Mouse (Mus musculus): ENCODE results near the gene Rassf1. TPM values are rescaled to one million over a fixed set of nuclear protein-coding genes. Genes with fewer than 3 reads are reported as not detected.

The Rassf1 gene
- polyA plus RNA-seq, 1 experiment from 2014 or later: 83.2 TPM

Other genes with a start within 250 kb of the Rassf1 start
- 12.6 and 14.4 TPM in 2 replicates for gene Hemk1, start 213.2 kb upstream of the Rassf1 start, polyA plus RNA-seq (2015; fragmentation: Nextera tagmentation; extraction: Ambion mirVana)
- gene 6430571L13Rik, start 211.0 kb upstream of the Rassf1 start, polyA plus RNA-seq (2015; fragmentation: Nextera tagmentation; extraction: Ambion mirVana): 1.1 TPM in 2 replicates
- 0.56 and 0.68 TPM in 2 replicates for gene Cacna2d2, start 151.9 kb upstream of the Rassf1 start, polyA plus RNA-seq (2015; fragmentation: Nextera tagmentation; extraction: Ambion mirVana)
- gene Tmem115, start 17.6 kb upstream of the Rassf1 start, polyA plus RNA-seq (2015; fragmentation: Nextera tagmentation; extraction: Ambion mirVana): 46.9 and 47.8 TPM in 2 replicates
- 21.1 and 21.2 TPM in 2 replicates for gene Cyb561d2, start 9.4 kb upstream of the Rassf1 start, polyA plus RNA-seq (2015; fragmentation: Nextera tagmentation; extraction: Ambion mirVana)
- 41.8 and 44.2 TPM in 2 replicates for gene Nprl2, start 9.3 kb upstream of the Rassf1 start, polyA plus RNA-seq (2015; fragmentation: Nextera tagmentation; extraction: Ambion mirVana)
- 1.7 and 2.1 TPM in 2 replicates for gene Zmynd10, start 4.3 kb upstream of the Rassf1 start, polyA plus RNA-seq (2015; fragmentation: Nextera tagmentation; extraction: Ambion mirVana)
- 43.7 and 46.5 TPM in 2 replicates for gene Tusc2, start 11.7 kb downstream of the Rassf1 start, polyA plus RNA-seq (2015; fragmentation: Nextera tagmentation; extraction: Ambion mirVana)
- gene Hyal2, start 16.4 kb downstream of the Rassf1 start, polyA plus RNA-seq (2015; fragmentation: Nextera tagmentation; extraction: Ambion mirVana): 127 and 130 TPM in 2 replicates
- 13.4 and 15.5 TPM in 2 replicates for gene Hyal1, start 25.4 kb downstream of the Rassf1 start, polyA plus RNA-seq (2015; fragmentation: Nextera tagmentation; extraction: Ambion mirVana)
- gene Naa80, start 27.3 kb downstream of the Rassf1 start, polyA plus RNA-seq (2015; fragmentation: Nextera tagmentation; extraction: Ambion mirVana): 18.4 and 19.6 TPM in 2 replicates
- 1.5 and 1.7 TPM in 2 replicates for gene Hyal3, start 29.3 kb downstream of the Rassf1 start, polyA plus RNA-seq (2015; fragmentation: Nextera tagmentation; extraction: Ambion mirVana)
- 44.3 and 49.5 TPM in 2 replicates for gene Ifrd2, start 36.1 kb downstream of the Rassf1 start, polyA plus RNA-seq (2015; fragmentation: Nextera tagmentation; extraction: Ambion mirVana)
- gene Sema3b, start 57.7 kb downstream of the Rassf1 start, polyA plus RNA-seq (2015; fragmentation: Nextera tagmentation; extraction: Ambion mirVana): 8.0 and 8.6 TPM in 2 replicates
- 383 and 392 TPM in 2 replicates for gene Gnai2, start 83.8 kb downstream of the Rassf1 start, polyA plus RNA-seq (2015; fragmentation: Nextera tagmentation; extraction: Ambion mirVana)
- gene Slc38a3, start 118.0 kb downstream of the Rassf1 start, polyA plus RNA-seq (2015; fragmentation: Nextera tagmentation; extraction: Ambion mirVana): 4.3 and 5.3 TPM in 2 replicates
- gene Gnat1, start 128.2 kb downstream of the Rassf1 start, polyA plus RNA-seq (2015; fragmentation: Nextera tagmentation; extraction: Ambion mirVana): 0.74 and 1.0 TPM in 2 replicates
- 31.8 and 32.1 TPM in 2 replicates for gene Sema3f, start 158.9 kb downstream of the Rassf1 start, polyA plus RNA-seq (2015; fragmentation: Nextera tagmentation; extraction: Ambion mirVana)
- gene Rbm5, start 219.4 kb downstream of the Rassf1 start, polyA plus RNA-seq (2015; fragmentation: Nextera tagmentation; extraction: Ambion mirVana): 257 and 270 TPM in 2 replicates